Mouse (Mus musculus) forelimb bud, embryonic 11.5 days (tissue): Measurements from ENCODE around the gene Fut8.
"Not testable (repeated sequence)": the region's sequence is repeated elsewhere in the genome, so short reads cannot be mapped to it uniquely, and the experiment has no call there.

Experiments
- DNase-seq: peaks from one replicate; pipeline ENCODE4 v3.0.0-alpha.2; 2012; ENCODE audit warnings: low read depth, low spot score

Fut8 gene

GRCm38 (mm10) chr12:77498153-77498552 lies 260.2 kb downstream of the Fut8 start:
- DNase-seq = no peak

GRCm38 (mm10) chr12:77500439-77501055 lies 262.6 kb downstream of the Fut8 start:
- DNase-seq = no peak

GRCm38 (mm10) chr12:77501466-77502240 lies 263.7 kb downstream of the Fut8 start:
- no peak for DNase-seq

GRCm38 (mm10) chr12:77502243-77502642 lies 264.3 kb downstream of the Fut8 start:
- DNase-seq = no peak

GRCm38 (mm10) chr12:77505431-77505830 lies 267.5 kb downstream of the Fut8 start:
- no peak for DNase-seq

- DNase-seq = no peak
Observed at GRCm38 (mm10) chr12:77507770-77508169, 269.8 kb downstream of the Fut8 start.

GRCm38 (mm10) chr12:77510758-77511157 lies 272.8 kb downstream of the Fut8 start:
- DNase-seq = no peak

- DNase-seq = no peak
Observed at GRCm38 (mm10) chr12:77511206-77511605, 273.3 kb downstream of the Fut8 start.

- no peak for DNase-seq
Observed at GRCm38 (mm10) chr12:77511631-77512030, 273.7 kb downstream of the Fut8 start.

- DNase-seq = no peak
Observed at GRCm38 (mm10) chr12:77516805-77517204, 278.9 kb downstream of the Fut8 start.

GRCm38 (mm10) chr12:77517691-77518090 lies 279.8 kb downstream of the Fut8 start:
- no peak for DNase-seq

- no peak for DNase-seq
Observed at GRCm38 (mm10) chr12:77519534-77520102, 281.7 kb downstream of the Fut8 start.

- not testable (repeated sequence) for DNase-seq
Observed at GRCm38 (mm10) chr12:77524014-77524413, 286.1 kb downstream of the Fut8 start.
